Mouse (Mus musculus): ENCODE results near the gene Cited2. TPM values are rescaled to one million over a fixed set of nuclear protein-coding genes. Genes with fewer than 3 reads are reported as not detected.

The Cited2 gene
- polyA plus RNA-seq (2012; rRNA removed), result 64.5 and 69.1 TPM in 2 replicates

GRCm38 (mm10) chr10:17722653-17723410 is at the start of gene Cited2:
Cited2 (plus strand) TSS chr10:17723218.

Other genes starting within 250 kb of the Cited2 start
- gene Txlnb, start 73.0 kb downstream of the Cited2 start, polyA plus RNA-seq (2012; rRNA removed), result 0.44 and 0.91 TPM in 2 replicates
- 19.8 and 22.8 TPM in 2 replicates for gene Heca, start 224.8 kb downstream of the Cited2 start, polyA plus RNA-seq (2012; rRNA removed)

Data from central nervous system, embryonic 18 days (tissue).